Mouse (Mus musculus) hindbrain, embryonic 14.5 days (tissue): ENCODE measurements at regions not wholly inside any gene's neighbourhood (a gene's known extent, or its start where the extent isn't known, plus 50 kb on each side); places are given as distances from the start of the nearest gene placed in this dataset.

Source experiments
- ATAC-seq: fragments of 200-750 bp; cut with Nextera tagmentation; 2 replicates; pipeline ENCODE4 v1.8.0; 2017; ENCODE audit warnings: moderate number of reproducible peaks, mild to moderate bottlenecking, moderate TSS enrichment, moderate library complexity; ENCODE audit not compliant: low FRiP score
- DNase-seq: peaks from one replicate; pipeline ENCODE4 v3.0.0-alpha.2; 2015; ENCODE audit warnings: low spot score
- H3K27ac ChIP-seq: fragments of 300-500 bp; sonication (generic); 2 replicates; pipeline ENCODE4 v1.5.1; 2014; ENCODE audit warnings: mild to moderate bottlenecking, moderate library complexity
- H3K27me3 ChIP-seq: fragments of 300-500 bp; sonication (generic); 2 replicates; pipeline ENCODE4 v1.6.1; 2014; ENCODE audit warnings: mild to moderate bottlenecking, low read length, mixed read lengths; ENCODE audit not compliant: control insufficient read depth, insufficient read depth
- H3K36me3 ChIP-seq: fragments of 300-500 bp; sonication (generic); replicated peaks from 2 replicates; pipeline ENCODE4 v1.6.1; 2014; ENCODE audit not compliant: control insufficient read depth, insufficient read depth
- H3K4me1 ChIP-seq: fragments of 300-500 bp; sonication (generic); replicated peaks from 2 replicates; pipeline ENCODE4 v1.6.1; 2014; ENCODE audit warnings: antibody characterized with exemption, low read length, mixed read lengths; ENCODE audit not compliant: control insufficient read depth, insufficient read depth
- H3K4me2 ChIP-seq: fragments of 300-500 bp; sonication (generic); replicated peaks from 2 replicates; pipeline ENCODE4 v1.6.1; 2014; ENCODE audit warnings: mild to moderate bottlenecking, moderate library complexity
- H3K4me3 ChIP-seq: fragments of 300-500 bp; sonication (generic); replicated peaks from 2 replicates; pipeline ENCODE4 v1.5.1; 2014; ENCODE audit warnings: mild to moderate bottlenecking, low read length
- H3K9ac ChIP-seq: fragments of 300-500 bp; sonication (generic); 2 replicates; pipeline ENCODE4 v1.6.1; 2014
- H3K9me3 ChIP-seq: fragments of 300-500 bp; sonication (generic); 2 replicates; pipeline ENCODE4 v1.6.1; 2016; ENCODE audit warnings: low read length; ENCODE audit not compliant: control insufficient read depth
- WGBS: fragments of 180-500 bp; shearing (Covaris S2); extraction: QIAGEN DNeasy Blood & Tissue Kit; methylation state at CpG from one replicate; pipeline ENCODE4 v1.1.7; 2014; 5-methylcytosine and 5-hydroxymethylcytosine counted together

DNA sequence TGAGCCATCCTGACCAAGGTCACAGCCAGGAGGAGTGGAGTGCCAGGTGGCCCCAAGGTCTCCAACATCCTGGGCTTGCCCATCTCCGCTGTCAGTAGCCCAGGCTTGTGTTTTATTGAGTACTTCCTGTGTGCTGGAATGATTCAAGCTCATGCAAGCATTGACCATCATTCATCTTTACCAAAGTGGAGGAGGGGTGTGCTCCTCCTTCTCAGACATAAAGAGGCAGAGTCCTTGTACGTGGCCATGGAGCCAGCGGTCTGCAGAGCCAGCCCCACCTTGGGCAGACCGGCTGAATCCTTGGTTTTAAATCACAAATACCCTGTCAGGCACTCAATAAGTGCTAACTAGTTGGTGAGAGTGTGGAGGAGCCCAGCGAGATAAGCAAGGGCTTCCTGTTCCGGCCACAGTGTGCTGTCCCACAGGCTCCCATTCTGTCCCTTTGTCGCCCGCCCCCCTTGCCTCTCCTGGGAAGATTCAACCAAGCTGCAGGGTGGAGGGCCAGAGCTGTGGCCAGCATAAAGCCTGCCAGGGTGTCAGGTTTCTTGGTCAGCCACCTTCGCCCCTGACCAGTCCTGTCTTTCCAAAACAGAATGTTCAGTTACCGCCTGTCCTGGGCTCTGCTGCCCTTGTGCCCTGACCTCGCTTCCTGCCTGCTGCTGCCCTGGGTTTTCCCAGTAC lies 80.5 kb upstream of the Ptpn1 start:
- Histone ChIP-seq H3K27me3 (no peaks in the 10 kb centered on the region), H3K9ac (no peak overlapping the region), H3K36me3 (no peaks in the 10 kb centered on the region), H3K27ac (no peak overlapping the region), H3K4me2 (no peak overlapping the region), H3K4me3 (no peak overlapping the region), H3K9me3 (no peaks in the 10 kb centered on the region), H3K4me1 (no peaks in the 10 kb centered on the region)
- WGBS = 41% methylated on average over 11 of the region's 11 CpGs
- DNase-seq (no peak), ATAC-seq (no peak)

GRCm38 (mm10) chr2:167849999-167850552 lies 81.8 kb upstream of the Ptpn1 start:
- no peaks in the 10 kb centered on the region for H3K4me1 ChIP-seq
- H3K9me3 ChIP-seq = no peaks in the 10 kb centered on the region
- no peaks in the 10 kb centered on the region for H3K36me3 ChIP-seq
- H3K9ac ChIP-seq = no peak overlapping the region
- no peak overlapping the region for H3K4me3 ChIP-seq
- DNase-seq (no peak), ATAC-seq (no peak)
- 75% methylated on average over 10 of the region's 10 CpGs for WGBS
- no peak overlapping the region for H3K4me2 ChIP-seq
- H3K27me3 ChIP-seq = no peaks in the 10 kb centered on the region
- H3K27ac ChIP-seq = no peak overlapping the region

- no peak overlapping the region for H3K9ac ChIP-seq
- ATAC-seq = no peak
- H3K4me3 ChIP-seq = no peak overlapping the region
- H3K27ac ChIP-seq = no peak overlapping the region
- no peaks in the 10 kb centered on the region for H3K27me3 ChIP-seq
- no peaks in the 10 kb centered on the region for H3K36me3 ChIP-seq
- no peaks in the 10 kb centered on the region for H3K4me1 ChIP-seq
- WGBS = 82% methylated on average over 7 of the region's 7 CpGs
- DNase-seq = no peak
- no peaks in the 10 kb centered on the region for H3K9me3 ChIP-seq
- no peak overlapping the region for H3K4me2 ChIP-seq
Measured at GRCm38 (mm10) chr2:167848468-167849440, 83.1 kb upstream of the Ptpn1 start.

DNA sequence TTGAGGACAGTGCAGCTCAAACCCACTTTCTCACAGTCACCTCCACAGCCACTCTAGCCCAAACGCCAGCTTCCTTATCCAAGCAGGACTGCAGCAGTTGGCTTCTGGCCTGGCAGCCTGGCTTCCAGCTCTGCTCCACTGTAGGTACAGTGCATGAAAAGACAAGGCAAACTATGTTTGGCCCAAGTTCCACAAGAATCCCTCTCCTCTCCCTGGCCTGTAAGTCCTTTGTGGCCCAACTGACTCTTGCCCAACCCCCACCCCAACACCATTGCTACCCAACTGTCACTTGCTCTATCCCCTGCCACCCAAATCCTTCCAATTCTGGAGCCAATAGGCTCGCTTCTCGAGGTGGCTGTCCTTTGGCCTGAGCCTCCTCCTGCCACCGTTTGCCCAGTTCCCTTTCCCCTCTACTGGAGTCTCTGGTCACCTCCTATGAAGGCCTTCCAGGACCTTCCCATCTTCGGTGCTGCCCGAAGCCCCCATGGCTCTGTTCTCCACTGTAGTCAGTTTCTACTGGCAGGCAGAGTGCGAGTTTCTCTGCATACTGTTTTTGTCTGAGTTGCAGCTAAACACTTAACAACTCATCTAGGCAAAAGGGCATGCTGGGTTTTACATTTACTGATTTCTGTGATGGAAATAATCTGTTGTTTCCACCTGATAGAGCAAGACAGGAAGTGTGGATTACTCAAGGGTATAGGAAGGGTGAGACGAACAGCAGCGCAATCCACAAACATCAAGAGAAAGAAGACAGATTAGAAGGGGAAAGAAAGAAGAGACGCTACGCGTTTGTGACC lies 84.4 kb upstream of the Ptpn1 start:
- Histone ChIP-seq H3K36me3 (no peaks in the 10 kb centered on the region), H3K4me2 (no peak overlapping the region), H3K4me1 (no peaks in the 10 kb centered on the region), H3K27me3 (no peaks in the 10 kb centered on the region; the same call in 1 of the 2 replicates), H3K4me3 (no peak overlapping the region), H3K27ac (no peak overlapping the region), H3K9me3 (no peaks in the 10 kb centered on the region), H3K9ac (no peak overlapping the region)
- 88% methylated on average over 12 of the region's 12 CpGs for WGBS
- DNase-seq (no peak), ATAC-seq (no peak)

DNA sequence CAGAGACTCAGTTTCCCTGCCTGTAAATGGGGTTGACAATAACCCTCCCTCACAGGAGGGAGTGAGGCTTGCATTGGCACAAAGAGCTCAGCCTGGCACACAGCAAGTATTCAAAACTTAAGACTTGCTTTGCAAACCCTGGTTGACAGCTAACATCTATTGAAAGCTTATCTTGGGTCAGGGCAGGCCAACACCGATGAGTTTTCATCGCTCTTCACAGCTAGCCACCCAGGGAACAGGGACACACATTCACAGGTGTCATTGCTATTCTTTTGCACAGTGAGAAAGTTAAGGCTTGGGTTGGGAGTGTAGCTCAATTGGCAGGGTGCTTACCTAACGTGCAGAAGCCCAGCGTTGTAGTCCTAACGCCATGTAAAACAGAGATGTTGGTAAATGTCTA lies 86.5 kb upstream of the Ptpn1 start:
- H3K36me3 ChIP-seq = no peaks in the 10 kb centered on the region
- H3K4me2 ChIP-seq = no peak overlapping the region
- no peaks in the 10 kb centered on the region; the same call in 1 of the 2 replicates for H3K27me3 ChIP-seq
- WGBS = 89% methylated on average over 5 of the region's 5 CpGs
- H3K9me3 ChIP-seq = no peaks in the 10 kb centered on the region
- H3K4me1 ChIP-seq = no peaks in the 10 kb centered on the region
- no peak overlapping the region for H3K9ac ChIP-seq
- DNase-seq (no peak), ATAC-seq (no peak)
- no peak overlapping the region for H3K4me3 ChIP-seq
- no peak overlapping the region for H3K27ac ChIP-seq

- DNase-seq (no peak), ATAC-seq (no peak)
- Histone ChIP-seq H3K27me3 (no peaks in the 10 kb centered on the region; the same call in 1 of the 2 replicates), H3K27ac (no peak overlapping the region), H3K4me1 (no peaks in the 10 kb centered on the region), H3K36me3 (no peaks in the 10 kb centered on the region), H3K9me3 (no peaks in the 10 kb centered on the region), H3K4me2 (no peak overlapping the region), H3K9ac (no peak overlapping the region), H3K4me3 (no peak overlapping the region)
- WGBS = 81% methylated on average over 7 of the region's 7 CpGs
Measured at GRCm38 (mm10) chr2:167844556-167844955, 87.3 kb upstream of the Ptpn1 start.

DNA sequence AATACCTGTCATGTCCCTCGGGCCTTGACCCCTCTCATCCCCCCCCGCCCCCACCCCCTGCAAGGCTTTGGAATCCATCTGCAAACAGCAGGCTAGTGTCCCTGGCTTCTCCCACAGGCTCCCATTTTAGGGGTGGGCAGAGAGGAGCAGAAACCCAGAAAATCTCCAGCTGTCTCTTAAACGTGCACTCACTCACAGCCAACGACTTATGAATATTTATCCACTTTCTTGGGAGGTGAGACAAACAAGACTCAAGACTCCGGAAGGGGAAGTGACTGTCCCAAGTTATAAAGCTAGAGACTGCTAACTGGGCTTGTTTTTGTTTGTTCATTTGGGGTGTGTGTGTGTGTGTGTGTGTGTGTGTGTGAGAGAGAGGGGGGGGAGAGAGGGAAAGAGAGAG lies 87.9 kb upstream of the Ptpn1 start:
- no peaks in the 10 kb centered on the region for H3K36me3 ChIP-seq
- no peaks in the 10 kb centered on the region for H3K9me3 ChIP-seq
- ATAC-seq = no peak
- H3K4me3 ChIP-seq = no peak overlapping the region
- WGBS = 53% methylated on average over 5 of the region's 5 CpGs
- H3K4me2 ChIP-seq = no peak overlapping the region
- no peaks in the 10 kb centered on the region; the same call in 1 of the 2 replicates for H3K27me3 ChIP-seq
- H3K27ac ChIP-seq = no peak overlapping the region
- H3K4me1 ChIP-seq = no peaks in the 10 kb centered on the region
- H3K9ac ChIP-seq = no peak overlapping the region
- no peak for DNase-seq

GRCm38 (mm10) chr2:167842993-167843392 lies 88.9 kb upstream of the Ptpn1 start:
- WGBS = 83% methylated on average over 2 of the region's 2 CpGs
- ATAC-seq (no peak), DNase-seq (no peak)
- Histone ChIP-seq H3K4me3 (no peak overlapping the region), H3K4me1 (no peaks in the 10 kb centered on the region), H3K9ac (no peak overlapping the region), H3K4me2 (no peak overlapping the region), H3K27me3 (no peaks in the 10 kb centered on the region; the same call in 1 of the 2 replicates), H3K9me3 (no peaks in the 10 kb centered on the region), H3K36me3 (no peaks in the 10 kb centered on the region), H3K27ac (no peak overlapping the region)

DNA sequence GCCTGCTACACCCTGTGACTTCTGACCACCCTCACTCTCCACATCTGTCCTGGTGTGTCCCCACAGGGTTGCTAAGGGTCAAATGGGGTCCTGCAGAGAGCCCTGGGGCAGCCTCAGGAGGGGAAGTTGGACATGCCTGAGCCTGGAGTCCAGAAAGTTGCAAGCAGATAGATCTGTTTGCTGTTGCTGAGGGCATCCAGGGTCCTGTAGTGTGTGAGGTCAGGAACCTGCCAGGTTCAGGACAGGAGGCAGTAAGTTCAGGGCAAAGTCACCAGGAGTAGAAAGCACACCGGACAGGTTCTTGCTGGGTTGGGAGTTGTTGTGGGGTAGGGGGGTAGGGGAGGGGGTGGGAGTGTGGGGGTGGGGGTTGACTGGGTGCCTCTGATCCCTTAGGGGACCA lies 89.4 kb upstream of the Ptpn1 start:
- 50% methylated on average over 1 of the region's 1 CpGs for WGBS
- H3K4me1 ChIP-seq = no peaks in the 10 kb centered on the region
- no peak overlapping the region for H3K27ac ChIP-seq
- no peak for ATAC-seq
- no peak overlapping the region for H3K4me3 ChIP-seq
- H3K4me2 ChIP-seq = no peak overlapping the region
- H3K27me3 ChIP-seq = no peaks in the 10 kb centered on the region; the same call in 1 of the 2 replicates
- H3K9me3 ChIP-seq = no peaks in the 10 kb centered on the region
- no peak for DNase-seq
- no peak overlapping the region for H3K9ac ChIP-seq
- H3K36me3 ChIP-seq = no peaks in the 10 kb centered on the region
